Mouse (Mus musculus) T-helper 2 cell (primary cell): ENCODE data around the gene Mical3.

ENCODE experiments used
- in situ Hi-C: fragments of 300-600 bp; cut with MboI, MseI; formaldehyde crosslinking; loops from one replicate; pipeline ENCODE4 v1.15.1; 2025; ENCODE audit warnings: high pct_unique_total_duplicates

Mical3 gene

GRCm38 (mm10) chr6:121054340-121054739 is 76.5 kb downstream of the Mical3 start:
- in situ Hi-C loops, result no loop called here

GRCm38 (mm10) chr6:121053585-121054112 is 77.2 kb downstream of the Mical3 start:
- in situ Hi-C loops, result no loop called here

- in situ Hi-C loops, result no loop called here
Observed at GRCm38 (mm10) chr6:121051972-121052629, 78.7 kb downstream of the Mical3 start.

- in situ Hi-C loops, result no loop called here
Observed at GRCm38 (mm10) chr6:121051411-121051810, 79.4 kb downstream of the Mical3 start.

GRCm38 (mm10) chr6:121048696-121049095 is 82.1 kb downstream of the Mical3 start:
- in situ Hi-C loops, result no loop called here

GRCm38 (mm10) chr6:121045345-121046080 is 85.3 kb downstream of the Mical3 start:
- in situ Hi-C loops, result no loop called here

GRCm38 (mm10) chr6:121043434-121044189 is 87.2 kb downstream of the Mical3 start:
- in situ Hi-C loops, result loop anchor here (5.0 kb wide), 1 partner anchor 39 kb away; no protein-coding TSS in a partner anchor

GRCm38 (mm10) chr6:121039719-121040118 is 91.1 kb downstream of the Mical3 start:
- in situ Hi-C loops, result loop anchor here (5.0 kb wide), 1 partner anchor 43 kb away; no protein-coding TSS in a partner anchor

GRCm38 (mm10) chr6:121039286-121039685 is 91.5 kb downstream of the Mical3 start:
- in situ Hi-C loops, result no loop called here

- in situ Hi-C loops, result no loop called here
Observed at GRCm38 (mm10) chr6:121037086-121037485, 93.7 kb downstream of the Mical3 start.

- in situ Hi-C loops, result no loop called here
Observed at GRCm38 (mm10) chr6:121035929-121036328, 94.9 kb downstream of the Mical3 start.

- in situ Hi-C loops, result no loop called here
Observed at GRCm38 (mm10) chr6:121035268-121035667, 95.5 kb downstream of the Mical3 start.

GRCm38 (mm10) chr6:121033250-121033649 is 97.5 kb downstream of the Mical3 start:
- in situ Hi-C loops, result no loop called here

GRCm38 (mm10) chr6:121031370-121031769 is 99.4 kb downstream of the Mical3 start:
- in situ Hi-C loops, result no loop called here

- in situ Hi-C loops, result no loop called here
Observed at GRCm38 (mm10) chr6:121029897-121030589, 100.8 kb downstream of the Mical3 start.

GRCm38 (mm10) chr6:121028514-121028913 is 102.3 kb downstream of the Mical3 start:
- in situ Hi-C loops, result no loop called here

GRCm38 (mm10) chr6:121027314-121027713 is 103.5 kb downstream of the Mical3 start:
- in situ Hi-C loops, result no loop called here

- in situ Hi-C loops, result no loop called here
Observed at GRCm38 (mm10) chr6:121026866-121027265, 103.9 kb downstream of the Mical3 start.

GRCm38 (mm10) chr6:121026019-121026584 is 104.7 kb downstream of the Mical3 start:
- in situ Hi-C loops, result no loop called here

- in situ Hi-C loops, result no loop called here
Observed at GRCm38 (mm10) chr6:121018147-121018546, 112.7 kb downstream of the Mical3 start.

- in situ Hi-C loops, result no loop called here
Observed at GRCm38 (mm10) chr6:121017436-121018031, 113.3 kb downstream of the Mical3 start.
